Mouse (Mus musculus): ENCODE measurements at regions not wholly inside any gene's neighbourhood (a gene's known extent, or its start where the extent isn't known, plus 50 kb on each side); places are given as distances from the start of the nearest gene placed in this dataset.
A peak's percentile ranks its signal among the peaks of the same experiment; 100 is the strongest.

GRCm38 (mm10) chr2:92788875-92789274 lies 126.0 kb upstream of the Syt13 start:
- DNase-seq = no peak
- intact Hi-C loops (cut with DNase I) = no loop called here

- intact Hi-C loops (cut with DNase I) = no loop called here
- no peak for DNase-seq
Measured at GRCm38 (mm10) chr2:92790374-92790773, 124.5 kb upstream of the Syt13 start.

GRCm38 (mm10) chr2:92799770-92800169 lies 115.1 kb upstream of the Syt13 start:
- intact Hi-C loops (cut with DNase I) = no loop called here
- DNase-seq = no peak

- intact Hi-C loops (cut with DNase I) = no loop called here
- DNase-seq = no peak
Measured at GRCm38 (mm10) chr2:92800667-92801066, 114.2 kb upstream of the Syt13 start.

- intact Hi-C loops (cut with DNase I) = no loop called here
Measured at GRCm38 (mm10) chr2:92804916-92805315, 110.0 kb upstream of the Syt13 start.

GRCm38 (mm10) chr2:92805761-92806160 lies 109.1 kb upstream of the Syt13 start:
- intact Hi-C loops (cut with DNase I) = no loop called here
- no peak for DNase-seq

More at GRCm38 (mm10) chr2:92804916-92805315, 110.0 kb upstream of the Syt13 start:
- no peak for DNase-seq

- no peak for DNase-seq
- intact Hi-C loops (cut with DNase I) = no loop called here
Measured at GRCm38 (mm10) chr2:92806481-92807195, 108.3 kb upstream of the Syt13 start.

- intact Hi-C loops (cut with DNase I) = no loop called here
Measured at GRCm38 (mm10) chr2:92807404-92807803, 107.5 kb upstream of the Syt13 start.

GRCm38 (mm10) chr2:92808121-92808520 lies 106.8 kb upstream of the Syt13 start:
- intact Hi-C loops (cut with DNase I) = no loop called here

More at GRCm38 (mm10) chr2:92807404-92807803, 107.5 kb upstream of the Syt13 start:
- no peak for DNase-seq

GRCm38 (mm10) chr2:92809226-92809625 lies 105.7 kb upstream of the Syt13 start:
- intact Hi-C loops (cut with DNase I) = no loop called here

More at GRCm38 (mm10) chr2:92808121-92808520, 106.8 kb upstream of the Syt13 start:
- no peak for DNase-seq

GRCm38 (mm10) chr2:92809681-92810323 lies 105.1 kb upstream of the Syt13 start:
- intact Hi-C loops (cut with DNase I) = loop anchor here (2.0 to 10.0 kb wide), 3 partner anchors 115 to 323 kb away; no protein-coding TSS in a partner anchor
- no peak for DNase-seq

More at GRCm38 (mm10) chr2:92809226-92809625, 105.7 kb upstream of the Syt13 start:
- no peak for DNase-seq

- intact Hi-C loops (cut with DNase I) = loop anchor here (2.0 to 10.0 kb wide), 3 partner anchors 116 to 324 kb away; no protein-coding TSS in a partner anchor
- DNase-seq = peak; percentile 66
Measured at GRCm38 (mm10) chr2:92810956-92811355, 103.9 kb upstream of the Syt13 start.

- intact Hi-C loops (cut with DNase I) = loop anchor here (5.0 to 10.0 kb wide), 2 partner anchors 118 to 326 kb away; no protein-coding TSS in a partner anchor
- no peak for DNase-seq
Measured at GRCm38 (mm10) chr2:92813028-92813427, 101.9 kb upstream of the Syt13 start.

GRCm38 (mm10) chr2:92819586-92819985 lies 95.3 kb upstream of the Syt13 start:
- intact Hi-C loops (cut with DNase I) = loop anchor here (10.0 kb wide), 1 partner anchor 125 kb away; no protein-coding TSS in a partner anchor
- DNase-seq = no peak

- intact Hi-C loops (cut with DNase I) = no loop called here
- DNase-seq = no peak
Measured at GRCm38 (mm10) chr2:92824325-92824724, 90.6 kb upstream of the Syt13 start.

GRCm38 (mm10) chr2:92825395-92825794 lies 89.5 kb upstream of the Syt13 start:
- DNase-seq = no peak
- intact Hi-C loops (cut with DNase I) = no loop called here

GRCm38 (mm10) chr2:92830134-92830533 lies 84.8 kb upstream of the Syt13 start:
- intact Hi-C loops (cut with DNase I) = no loop called here
- DNase-seq = peak; percentile 15

- DNase-seq = no peak
- intact Hi-C loops (cut with DNase I) = no loop called here
Measured at GRCm38 (mm10) chr2:92831784-92832183, 83.1 kb upstream of the Syt13 start.

GRCm38 (mm10) chr2:92836203-92836602 lies 78.7 kb upstream of the Syt13 start:
- DNase-seq = no peak
- intact Hi-C loops (cut with DNase I) = no loop called here

- DNase-seq = no peak
- intact Hi-C loops (cut with DNase I) = no loop called here
Measured at GRCm38 (mm10) chr2:92838012-92838411, 76.9 kb upstream of the Syt13 start.

GRCm38 (mm10) chr2:92840009-92840408 lies 74.9 kb upstream of the Syt13 start:
- intact Hi-C loops (cut with DNase I) = no loop called here

GRCm38 (mm10) chr2:92841626-92842025 lies 73.3 kb upstream of the Syt13 start:
- no peak for DNase-seq
- intact Hi-C loops (cut with DNase I) = no loop called here

More at GRCm38 (mm10) chr2:92840009-92840408, 74.9 kb upstream of the Syt13 start:
- DNase-seq = peak; percentile 75

All from left cerebral cortex, postnatal 4 days (tissue).